Mouse (Mus musculus) layer of hippocampus, adult 8-10 months (tissue): ENCODE results near the gene Myh6. TPM values are rescaled to one million over a fixed set of nuclear protein-coding genes. Genes with fewer than 3 reads are reported as not detected.
"Not testable (repeated sequence)": the region's sequence is repeated elsewhere in the genome, so short reads cannot be mapped to it uniquely, and the experiment has no call there.

Experiments used
- DNase-seq, 2 experiments: peaks; one replicate each; pipeline ENCODE4 v3.0.0; 2022; ENCODE audit warnings: low spot score in 2 of 2
- total RNA-seq, 4 experiments: library from RNA; stranded (reverse); gene quantifications; 2 replicates each; pipeline ENCODE4 v1.2.4; 2022

Myh6 gene
- total RNA-seq, 4 experiments from 2014 or later: 1.7 to 5.4 (median 2.6) TPM

DNA sequence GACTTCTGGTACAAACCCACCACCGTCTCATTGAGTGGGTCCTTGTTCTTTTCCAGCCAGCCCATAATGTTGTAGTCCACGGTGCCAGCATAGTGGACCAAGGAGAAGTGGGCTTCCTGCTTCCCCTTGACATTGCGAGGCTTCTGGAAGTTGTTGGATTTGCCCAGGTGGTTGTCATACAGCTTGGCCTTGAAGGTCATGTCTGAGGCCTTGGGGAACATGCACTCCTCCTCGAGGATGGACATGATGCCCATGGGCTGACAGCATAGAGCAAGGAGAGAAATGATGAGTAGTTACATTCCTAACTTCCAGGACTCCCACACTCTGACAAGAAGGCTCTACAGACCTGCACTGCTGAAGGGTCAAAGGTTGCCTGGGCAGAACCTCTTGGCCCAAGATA lies 8.2 kb downstream of the Myh6 start:
- DNase-seq: no peak

DNA sequence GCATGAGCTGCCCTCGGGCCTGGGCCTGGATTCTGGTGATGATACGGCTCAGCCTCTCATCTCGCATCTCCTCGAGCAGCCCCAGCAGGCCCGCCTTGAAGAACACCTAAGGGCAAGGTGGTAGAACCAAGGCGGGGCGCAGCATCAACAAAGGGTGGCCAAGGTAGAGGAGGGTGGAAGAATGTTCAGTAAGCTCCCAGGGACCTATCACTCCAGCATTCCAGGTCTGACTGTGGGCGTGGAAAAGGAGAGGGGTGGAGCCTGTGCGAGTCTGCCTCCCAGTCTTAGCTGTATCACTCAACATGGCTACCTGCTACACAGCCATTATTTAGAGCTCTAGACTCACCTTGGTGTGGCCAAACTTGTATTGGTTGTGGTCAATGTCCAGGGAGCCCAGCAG lies 10.2 kb downstream of the Myh6 start:
- DNase-seq: no peak

DNA sequence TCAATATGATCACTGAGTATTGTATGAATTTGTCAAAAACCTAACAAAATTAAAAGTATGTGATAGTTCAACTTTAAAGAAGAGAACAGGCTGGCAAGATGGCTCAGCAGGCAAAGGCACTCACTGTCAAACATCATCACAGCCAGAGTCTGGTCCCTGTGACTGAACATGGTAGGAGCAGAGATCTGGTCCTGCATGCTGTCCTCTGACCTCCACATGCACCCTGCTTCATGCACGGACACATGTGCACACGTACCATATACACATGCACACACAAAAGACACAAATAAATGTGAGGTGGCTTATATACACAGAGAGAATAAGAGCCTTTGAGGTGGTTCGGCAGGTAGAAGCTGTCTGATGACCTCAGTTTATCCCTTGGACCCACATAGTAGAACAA lies 11.2 kb downstream of the Myh6 start:
- DNase-seq: no peak

DNA sequence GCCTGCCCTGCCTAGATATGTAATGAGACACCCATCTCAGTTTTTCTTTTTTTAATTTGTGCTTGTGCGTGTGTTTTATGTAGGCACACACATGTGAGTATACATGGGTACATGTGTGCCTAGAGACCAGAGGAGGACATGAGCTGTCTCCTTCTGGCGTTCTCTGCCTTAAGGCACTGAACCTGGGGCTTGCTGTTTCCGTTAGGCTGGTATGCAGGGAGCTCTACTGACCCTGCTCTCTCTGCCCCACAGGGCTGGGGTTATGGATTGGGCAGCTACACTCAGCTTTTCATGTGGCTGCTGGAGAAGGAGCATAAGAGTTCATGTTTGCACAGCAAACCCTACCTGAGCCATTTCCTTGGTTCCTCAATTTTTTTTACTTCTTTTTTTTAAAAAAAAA lies 12.3 kb downstream of the Myh6 start:
- no peak for DNase-seq

DNA sequence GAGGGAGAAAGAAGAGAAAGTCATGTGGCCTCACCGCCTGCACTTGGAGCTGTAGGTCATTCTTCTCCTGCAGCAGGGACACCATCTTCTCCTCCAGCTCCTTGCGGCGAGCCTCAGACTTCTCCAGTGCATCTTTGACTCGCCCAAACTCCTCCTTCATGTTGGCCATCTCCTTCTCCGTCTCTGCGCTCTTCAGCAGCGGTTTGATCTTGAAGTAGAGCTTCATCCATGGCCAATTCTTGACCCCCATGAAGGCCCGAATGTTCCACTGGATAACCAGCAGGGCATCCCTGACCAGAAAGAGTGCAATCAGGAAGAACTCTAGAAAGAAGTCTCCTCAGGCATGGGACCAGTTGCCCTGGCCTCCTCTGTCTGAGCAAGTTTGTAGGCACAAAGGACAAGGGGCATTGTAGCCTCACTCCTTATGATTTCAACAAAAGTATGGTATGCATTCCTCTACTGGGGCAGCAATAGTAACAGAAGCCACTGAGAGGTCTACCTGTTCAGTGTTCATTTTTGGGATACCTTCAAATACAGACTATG lies 13.0 kb downstream of the Myh6 start:
- DNase-seq: no peak

DNA sequence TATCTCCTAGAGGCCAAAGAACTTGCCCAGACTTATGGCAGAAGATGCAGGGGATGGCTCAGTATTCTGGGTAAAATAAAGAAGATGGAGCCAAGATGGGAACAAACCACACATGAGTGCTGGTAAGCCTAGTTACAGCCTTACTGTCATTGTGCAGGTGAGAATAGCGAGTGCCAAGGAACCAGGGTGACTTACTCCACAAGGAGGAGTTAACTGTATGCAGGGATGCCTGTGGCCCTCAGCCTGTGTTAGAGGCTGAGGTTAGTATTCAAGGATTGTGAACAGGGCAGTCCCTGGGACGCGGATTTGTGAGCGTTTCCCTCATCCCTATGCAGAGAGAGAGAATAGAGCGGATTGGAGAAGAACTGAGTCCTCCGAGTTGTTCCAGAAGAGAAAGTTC lies 15.1 kb downstream of the Myh6 start:
- DNase-seq: no peak

DNA sequence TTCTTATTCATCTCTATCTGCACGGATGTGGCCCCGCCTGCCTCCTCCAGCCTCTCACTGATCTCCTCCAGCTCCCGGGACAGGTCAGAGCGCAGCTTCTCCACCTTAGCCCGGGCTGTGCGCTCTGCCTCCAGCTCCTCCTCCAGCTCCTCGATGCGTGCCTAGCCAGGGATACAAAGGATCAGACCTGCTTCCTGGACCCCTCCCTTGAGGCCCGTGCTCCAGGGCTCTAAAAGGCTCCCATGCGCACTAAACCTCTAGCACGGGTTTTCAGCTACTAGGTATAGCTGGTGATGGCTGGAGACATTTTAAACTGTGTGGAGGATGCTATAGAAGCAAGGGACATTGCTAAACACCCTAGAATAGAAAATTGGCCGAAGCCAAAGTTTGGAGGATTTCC lies 16.2 kb downstream of the Myh6 start:
- DNase-seq: no peak

DNA sequence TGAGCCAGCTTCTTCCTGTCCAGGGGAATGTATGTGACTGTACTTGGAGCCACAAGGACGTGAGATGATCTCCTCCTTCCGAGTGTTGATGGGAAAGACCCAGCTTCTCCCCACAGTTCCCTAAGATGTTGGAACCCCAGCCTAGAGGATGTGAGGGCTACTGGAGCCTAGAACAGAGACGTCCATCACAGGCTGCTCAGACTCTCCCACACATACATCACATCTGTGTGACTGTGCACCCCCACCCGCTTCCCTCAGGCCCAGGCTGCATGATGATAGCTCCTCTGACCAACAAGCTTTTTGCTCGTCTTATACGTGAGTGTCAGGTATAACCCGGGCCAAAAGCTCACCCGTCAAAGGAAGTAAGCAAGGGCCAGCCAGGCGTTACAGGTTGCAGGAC lies 17.9 kb downstream of the Myh6 start:
- DNase-seq: no peak

DNA sequence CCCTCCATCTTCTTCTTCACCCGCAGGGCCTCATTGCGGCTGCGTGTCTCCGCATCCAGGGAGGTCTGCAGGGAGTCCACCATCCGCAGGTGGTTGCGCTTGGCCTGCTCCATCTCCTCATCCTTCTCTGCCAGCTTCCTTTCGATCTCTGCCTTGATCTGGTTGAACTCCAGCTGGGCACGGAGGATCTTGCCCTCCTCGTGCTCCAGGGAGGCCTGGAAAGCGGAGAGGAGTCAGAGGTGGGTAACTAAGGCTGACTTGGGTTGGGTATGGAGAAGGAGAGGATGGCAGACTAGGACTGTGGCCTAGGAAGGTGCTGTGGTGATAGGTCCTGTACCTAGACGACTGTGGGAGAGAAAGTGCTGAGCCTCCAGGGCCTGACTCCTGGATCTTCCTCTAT lies 19.7 kb downstream of the Myh6 start:
- DNase-seq: not testable (repeated sequence)

DNA sequence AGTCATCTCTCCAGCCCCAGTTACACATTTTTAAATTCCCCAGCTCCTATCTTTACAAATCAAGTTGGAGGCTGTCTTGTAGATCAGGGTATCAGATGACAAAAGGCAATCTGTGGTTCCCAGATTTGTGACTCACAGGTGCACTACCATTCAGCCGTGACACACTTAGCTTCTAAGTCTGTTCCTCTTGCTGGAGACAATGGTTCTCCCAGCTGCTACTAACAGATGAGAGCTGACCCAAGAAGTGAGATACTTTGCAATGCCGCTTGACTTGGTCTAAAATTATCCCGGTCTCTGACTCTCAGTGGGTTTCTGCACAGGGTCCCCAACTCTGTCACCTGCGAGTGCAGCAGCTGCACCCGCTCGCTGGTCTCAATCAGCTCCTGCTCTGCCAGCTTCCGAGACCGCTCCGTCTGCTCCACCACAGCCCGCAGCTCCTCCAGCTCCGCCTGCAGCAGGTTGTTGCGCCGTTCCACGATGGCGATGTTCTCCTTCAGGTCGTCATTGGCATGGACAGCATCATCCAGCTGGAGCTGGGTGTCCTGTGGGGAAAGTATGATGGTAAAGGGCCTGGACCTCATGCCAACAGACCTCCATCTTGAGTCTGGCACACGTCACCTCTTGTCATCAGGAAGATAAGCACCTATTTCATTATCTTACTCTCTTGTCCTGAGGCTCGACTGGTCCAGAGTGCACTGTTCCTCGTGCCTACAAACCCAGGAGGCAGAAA lies 20.6 kb downstream of the Myh6 start:
- DNase-seq: no peak

DNA sequence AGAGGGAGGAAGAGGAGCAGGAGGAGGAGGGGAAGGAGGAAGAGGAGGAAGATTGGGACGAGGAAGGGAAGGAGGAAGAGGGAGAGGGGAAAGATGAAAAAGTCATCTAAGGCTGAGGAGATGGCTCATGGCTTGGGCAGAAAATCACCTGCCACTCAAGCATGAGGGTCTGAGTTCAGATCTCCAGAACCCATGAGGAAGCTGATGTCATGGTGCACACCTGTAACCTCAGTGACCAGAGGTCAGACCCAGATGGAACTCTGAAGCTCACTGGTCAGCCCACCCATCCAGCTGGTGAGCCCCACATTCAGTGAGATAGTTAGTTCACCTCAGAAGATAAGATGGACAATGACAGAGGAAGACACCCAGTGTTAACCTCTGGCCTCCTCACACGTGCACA lies 21.8 kb downstream of the Myh6 start:
- no peak for DNase-seq

DNA sequence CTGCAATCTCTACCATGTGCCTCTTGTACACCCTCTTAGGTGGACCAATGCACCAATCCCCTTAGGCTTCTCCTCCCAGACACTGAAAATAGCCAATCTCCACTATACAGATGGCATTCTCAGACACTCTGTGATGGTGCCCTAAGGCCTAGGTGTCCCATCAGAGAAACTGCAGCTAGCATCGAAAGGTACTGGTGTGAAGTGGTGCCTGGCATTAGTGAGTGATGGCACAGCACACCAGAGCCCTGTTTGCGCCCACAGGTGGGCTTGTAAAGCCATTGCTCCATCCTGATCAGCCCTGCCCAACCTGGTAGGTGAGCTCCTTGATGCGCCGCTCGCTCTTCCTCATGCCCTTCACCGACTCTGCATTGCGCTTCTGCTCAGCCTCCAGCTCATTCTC lies 22.8 kb downstream of the Myh6 start:
- DNase-seq: no peak

DNA sequence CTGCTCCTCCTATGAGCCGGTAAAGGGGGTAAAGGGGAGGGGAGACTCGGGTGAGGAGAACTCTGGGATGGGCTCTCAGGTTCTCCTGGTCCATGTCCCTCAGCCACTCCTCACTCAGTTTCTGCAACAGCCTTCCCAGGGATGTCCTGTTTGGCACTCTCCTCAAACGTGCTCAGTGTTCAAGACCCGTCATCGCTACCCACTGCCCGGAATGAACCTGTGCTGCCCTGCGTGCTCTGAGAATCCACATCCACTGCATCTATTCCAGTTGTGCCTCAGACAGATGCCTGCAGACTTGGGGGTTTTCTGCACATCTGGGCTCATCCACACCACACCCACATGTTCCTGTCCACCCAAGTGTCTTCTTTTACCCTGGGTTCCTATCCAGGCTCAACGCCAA lies 24.2 kb downstream of the Myh6 start:
- DNase-seq: no peak

DNA sequence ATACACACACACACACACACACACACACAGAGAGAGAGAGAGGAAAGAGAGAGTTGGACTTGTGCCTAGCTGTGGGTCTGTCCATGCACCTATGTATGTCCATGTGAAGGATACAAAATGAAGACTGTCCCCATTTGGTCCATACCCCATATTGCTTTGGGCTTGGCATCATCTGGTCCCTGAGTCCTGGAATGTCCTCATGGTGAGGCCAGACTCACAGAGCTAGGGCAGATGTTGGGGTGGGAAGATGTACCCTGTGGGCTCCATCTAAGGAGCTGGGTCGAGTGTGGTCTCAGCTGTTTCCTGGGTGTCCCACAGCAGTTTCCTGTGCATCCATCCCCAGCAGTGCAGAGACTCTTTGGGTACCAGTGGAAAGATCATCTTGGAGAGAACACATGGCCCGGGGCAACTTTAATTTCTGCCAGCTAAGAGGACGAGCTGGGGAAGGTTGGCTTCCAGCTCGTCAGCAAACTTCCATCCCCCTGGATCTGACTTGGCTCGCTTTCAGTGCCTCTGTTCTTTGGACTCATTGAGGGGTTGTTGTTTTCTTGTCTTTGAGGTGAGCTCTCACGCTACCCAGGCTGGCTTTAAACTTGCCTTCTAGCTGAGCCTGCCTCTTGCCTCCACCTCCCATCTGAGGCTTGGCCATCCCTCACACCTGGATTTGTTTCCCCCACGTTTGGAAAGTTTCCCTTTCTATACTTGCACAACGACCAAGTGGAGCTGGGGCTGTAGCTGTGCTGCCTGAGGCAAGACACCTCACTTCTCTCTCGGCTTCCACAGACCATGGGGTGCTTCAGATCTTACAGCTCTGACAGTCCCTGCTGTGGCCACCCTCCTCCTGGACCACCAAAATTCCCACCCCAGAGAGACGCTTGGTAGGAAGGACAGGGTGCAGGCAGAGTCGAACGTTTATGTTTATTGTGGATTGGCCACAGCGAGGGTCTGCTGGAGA lies 25.4 kb downstream of the Myh6 start:
- DNase-seq: no peak

DNA sequence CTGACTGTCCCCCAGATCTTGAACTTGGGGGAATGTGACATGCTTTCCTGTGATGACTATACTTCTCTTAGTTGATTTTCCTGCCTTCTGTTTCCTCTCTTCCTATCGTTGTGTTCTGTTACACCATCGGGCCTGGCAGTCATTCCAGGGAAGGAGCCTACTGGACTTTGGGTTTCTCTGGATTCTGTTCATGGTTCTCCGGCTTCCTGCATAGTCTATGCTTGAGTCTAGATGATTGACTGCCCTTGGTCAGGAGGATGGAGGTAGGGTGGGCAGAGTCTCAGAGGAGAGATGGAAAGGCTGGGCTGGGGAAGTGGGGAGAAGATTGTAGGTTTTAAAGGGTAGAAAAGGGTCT lies 26.6 kb downstream of the Myh6 start:
- no peak for DNase-seq

DNA sequence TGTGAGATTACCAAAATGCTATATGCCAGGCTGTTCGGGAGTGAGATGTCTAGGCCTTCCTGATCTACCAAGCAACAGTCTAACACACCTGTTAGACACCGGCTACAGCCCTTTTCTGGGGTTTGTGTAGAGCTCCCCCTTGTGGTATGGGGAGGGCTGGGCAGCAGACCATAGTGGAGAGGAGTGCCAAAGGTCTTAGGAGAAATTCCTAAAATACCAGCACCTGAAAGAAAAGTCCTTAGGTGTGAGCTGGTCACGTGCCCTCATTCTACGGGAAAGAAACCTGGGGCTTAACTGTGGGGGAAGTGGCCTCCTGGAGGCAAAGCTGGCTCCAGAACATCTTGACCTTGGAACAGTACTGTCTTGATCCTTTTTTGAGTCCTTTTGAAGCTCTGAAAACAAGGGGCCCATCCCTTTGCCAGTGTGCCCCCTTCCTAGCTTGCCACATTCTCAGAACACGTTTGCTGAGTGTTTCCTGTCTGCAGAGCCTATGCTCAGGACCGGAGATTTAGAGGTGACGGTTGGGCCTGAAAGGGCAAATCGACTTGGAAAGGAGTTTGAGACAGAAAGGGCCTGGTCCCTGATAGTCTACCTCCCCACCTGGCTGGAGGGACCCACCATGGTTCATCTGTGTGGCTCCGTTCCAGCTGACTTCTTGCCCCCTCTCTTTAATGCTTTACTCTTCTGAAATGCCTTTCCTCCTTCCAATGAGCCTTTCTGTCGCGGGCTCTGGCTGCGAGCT lies 27.1 kb downstream of the Myh6 start:
- peak in 1 of 2 experiments; percentile 56 for DNase-seq

DNA sequence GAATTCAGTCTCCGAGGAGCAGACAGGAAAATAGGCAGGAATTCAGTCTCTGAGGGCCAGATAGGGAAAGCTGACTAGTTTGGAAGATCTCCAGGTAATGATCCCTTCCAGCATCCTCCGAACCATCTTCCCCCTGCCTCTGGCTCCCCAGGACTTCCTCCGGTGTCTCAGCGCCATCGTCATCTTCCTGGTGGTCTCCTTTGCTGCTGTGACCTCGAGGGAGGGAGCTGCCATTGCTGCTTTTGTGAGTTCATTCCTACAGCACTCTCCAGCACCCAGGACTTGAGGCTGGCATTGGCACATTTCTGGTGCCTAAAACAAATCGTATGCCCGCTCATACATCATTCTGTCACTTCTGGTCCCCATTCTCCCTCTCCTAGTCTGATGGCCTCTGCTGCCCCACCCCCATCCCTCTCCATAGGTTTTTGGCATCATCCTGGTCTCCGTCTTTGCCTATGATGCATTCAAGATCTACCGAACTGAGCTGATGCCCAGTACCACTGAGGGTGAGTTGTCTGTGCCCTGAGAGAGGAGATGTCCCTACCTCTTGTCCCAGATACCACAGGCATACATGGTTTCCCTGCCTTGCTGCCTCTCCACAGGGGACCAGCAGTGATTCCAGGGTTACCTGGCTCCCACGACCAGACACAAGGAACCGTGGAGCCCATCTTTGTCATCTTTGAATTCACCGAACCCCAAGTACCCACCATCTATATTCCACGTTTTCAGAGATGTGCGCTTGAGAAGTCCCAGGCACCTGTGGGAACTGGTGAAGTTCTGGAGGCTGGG lies 28.1 kb downstream of the Myh6 start:
- DNase-seq: no peak

DNA sequence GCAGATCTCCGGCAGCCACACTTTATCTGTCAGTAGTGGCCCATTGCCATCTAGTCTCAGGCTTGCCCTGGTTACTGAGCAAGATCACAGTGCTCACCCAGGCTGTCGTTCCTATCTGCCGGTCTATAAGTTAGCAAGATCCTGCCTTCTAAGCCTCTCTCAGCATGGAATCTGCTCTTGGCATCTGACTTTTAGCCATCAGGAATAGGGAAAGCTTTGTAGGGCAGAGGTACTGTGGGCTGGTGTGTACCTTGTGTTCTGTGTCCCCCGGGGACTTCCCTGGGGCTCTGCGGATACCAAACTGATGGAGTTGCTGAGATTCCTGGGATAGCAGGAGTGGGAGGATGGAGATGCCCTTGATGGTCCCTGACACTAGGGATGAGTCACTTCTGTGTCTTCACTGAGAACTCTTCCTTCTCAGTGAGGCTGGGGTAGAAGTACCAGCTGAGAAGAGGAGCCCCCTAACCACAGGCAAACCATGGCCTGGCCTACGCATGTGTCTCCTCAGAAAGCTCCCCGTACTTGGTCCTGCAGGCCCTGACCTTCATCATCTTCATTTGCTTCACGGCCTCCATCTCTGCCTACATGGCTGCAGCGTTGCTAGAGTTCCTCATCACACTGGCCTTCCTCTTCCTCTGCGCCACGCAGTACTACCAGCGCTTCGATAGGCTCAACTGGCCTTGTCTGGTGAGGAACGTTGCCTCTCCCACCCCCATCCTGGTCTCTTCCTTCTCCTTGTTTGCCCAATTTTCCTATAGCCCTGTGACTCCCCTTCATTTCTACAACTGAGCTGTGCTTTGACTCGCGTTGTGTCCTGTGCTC lies 29.2 kb downstream of the Myh6 start:
- no peak for DNase-seq

DNA sequence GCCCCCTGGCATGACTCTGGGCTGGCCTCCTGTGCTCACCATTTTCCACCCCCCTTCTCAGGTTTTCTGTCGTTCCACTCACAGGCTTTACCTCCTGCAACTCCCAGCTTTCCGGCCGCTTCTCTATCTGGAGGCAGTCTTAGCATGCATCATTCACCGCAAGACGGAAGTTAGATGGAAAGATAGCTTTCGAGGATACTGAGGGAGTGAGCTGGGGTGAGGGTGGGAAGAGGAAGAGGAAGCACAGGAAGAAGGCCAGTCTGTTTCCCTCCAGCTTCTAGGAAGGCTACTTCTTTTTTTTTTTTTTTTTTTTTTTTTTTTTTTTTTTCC lies 29.9 kb downstream of the Myh6 start:
- no peak for DNase-seq
